Mouse (Mus musculus): ENCODE results near the gene Mgat4a. TPM values are rescaled to one million over a fixed set of nuclear protein-coding genes. Genes with fewer than 3 reads are reported as not detected.

Gene Mgat4a
- polyA plus RNA-seq, 1 experiment from 2014 or later: 50.1 TPM

DNA sequence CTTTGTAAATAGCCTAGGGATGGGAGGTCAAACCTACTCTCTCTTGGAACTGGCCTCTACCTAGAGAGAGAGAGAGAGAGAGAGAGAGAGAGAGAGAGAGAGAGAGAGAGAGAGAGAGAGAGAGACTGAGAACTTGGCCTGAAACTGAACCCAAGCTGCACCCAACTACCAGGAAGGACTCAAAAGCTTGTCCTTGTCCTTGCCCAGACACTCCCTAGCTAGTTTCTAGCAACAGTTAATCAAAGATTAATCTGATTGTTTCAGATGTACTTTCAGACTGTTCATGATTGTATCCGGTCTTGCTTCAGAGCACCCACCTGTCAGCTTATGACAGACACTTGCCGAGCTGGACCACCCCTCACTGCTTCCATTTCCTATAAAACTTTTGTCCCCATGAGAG, 25.5 kb upstream of the Mgat4a start:
- ATAC-seq: peak; percentile 39
- 60% methylated on average over 2 of the region's 2 CpGs for WGBS
- Histone ChIP-seq H3K9me3 (ENCODE audit: control insufficient read depth, low read length) (no peaks in the 10 kb centered on the region), H3K4me1 (ENCODE audit: control insufficient read depth, insufficient read depth, low read length) (no peaks in the 10 kb centered on the region), H3K36me3 (ENCODE audit: control insufficient read depth, insufficient read depth, low read length) (no peaks in the 10 kb centered on the region), H3K27ac (ENCODE audit: low read length) (peak overlapping the region; percentile 68), H3K9ac (ENCODE audit: low read depth, low read length) (no peak overlapping the region), H3K27me3 (replicated peaks; ENCODE audit: control insufficient read depth, insufficient read depth, low read length) (no peaks in the 10 kb centered on the region), H3K4me3 (ENCODE audit: low read length) (no peak overlapping the region), H3K4me2 (ENCODE audit: low read depth, low read length) (no peak overlapping the region)

GRCm38 (mm10) chr1:37565396-37565795, 24.6 kb upstream of the Mgat4a start:
- no peak for ATAC-seq
- Histone ChIP-seq H3K9me3 (ENCODE audit: control insufficient read depth, low read length) (no peaks in the 10 kb centered on the region), H3K4me3 (ENCODE audit: low read length) (no peak overlapping the region), H3K36me3 (ENCODE audit: control insufficient read depth, insufficient read depth, low read length) (no peaks in the 10 kb centered on the region), H3K27me3 (replicated peaks; ENCODE audit: control insufficient read depth, insufficient read depth, low read length) (no peaks in the 10 kb centered on the region), H3K4me1 (ENCODE audit: control insufficient read depth, insufficient read depth, low read length) (no peaks in the 10 kb centered on the region), H3K4me2 (ENCODE audit: low read depth, low read length) (no peak overlapping the region), H3K9ac (ENCODE audit: low read depth, low read length) (no peak overlapping the region), H3K27ac (ENCODE audit: low read length) (no peak overlapping the region)
- 48% methylated on average over 6 of the region's 6 CpGs for WGBS

DNA sequence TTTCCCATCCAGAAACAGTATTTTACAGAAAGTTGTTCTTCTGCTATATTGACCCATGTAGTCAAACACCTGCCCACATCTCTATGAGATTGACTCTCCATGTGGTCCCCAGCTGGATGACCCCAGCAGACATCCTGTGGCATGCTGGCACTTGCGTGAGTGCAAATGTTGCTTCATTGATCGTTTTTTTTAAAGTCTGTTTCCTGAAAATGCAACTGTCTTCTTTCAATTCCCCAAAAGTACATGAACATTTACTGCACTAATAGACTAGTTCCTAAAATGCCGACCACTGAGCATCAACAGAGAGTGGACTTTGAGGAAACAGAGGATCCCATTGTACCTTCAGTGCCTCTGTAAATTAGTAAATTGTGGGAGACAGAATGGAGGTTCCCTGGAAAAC, 21.1 kb upstream of the Mgat4a start:
- Histone ChIP-seq H3K27ac (ENCODE audit: low read length) (no peak overlapping the region), H3K4me2 (ENCODE audit: low read depth, low read length) (no peak overlapping the region), H3K4me3 (ENCODE audit: low read length) (no peak overlapping the region), H3K36me3 (ENCODE audit: control insufficient read depth, insufficient read depth, low read length) (no peaks in the 10 kb centered on the region), H3K4me1 (ENCODE audit: control insufficient read depth, insufficient read depth, low read length) (no peaks in the 10 kb centered on the region), H3K9ac (ENCODE audit: low read depth, low read length) (no peak overlapping the region), H3K27me3 (replicated peaks; ENCODE audit: control insufficient read depth, insufficient read depth, low read length) (no peaks in the 10 kb centered on the region), H3K9me3 (ENCODE audit: control insufficient read depth, low read length) (no peaks in the 10 kb centered on the region)
- WGBS: 81% methylated on average over 3 of the region's 3 CpGs
- no peak for ATAC-seq

DNA sequence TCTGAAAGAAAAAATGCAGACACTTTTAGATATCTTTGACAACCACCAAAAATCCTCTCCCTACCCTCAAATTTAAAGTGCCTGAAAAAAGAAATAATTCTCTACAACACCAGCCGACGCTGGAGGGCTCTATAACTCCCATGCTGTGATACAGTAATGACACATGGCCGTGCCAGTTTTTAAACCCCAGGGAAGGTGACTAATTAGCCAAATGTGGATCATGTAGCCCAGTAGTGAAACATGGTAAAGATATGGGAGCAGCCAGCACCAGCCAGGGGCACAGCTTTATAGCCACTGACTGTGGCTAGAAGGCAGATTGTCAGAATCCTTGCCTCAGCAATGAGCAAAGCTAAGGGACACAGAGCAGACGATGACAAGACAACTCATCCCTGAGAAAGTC, 19.5 kb upstream of the Mgat4a start:
- no peaks in the 10 kb centered on the region for H3K27me3 ChIP-seq (replicated peaks; ENCODE audit: control insufficient read depth, insufficient read depth, low read length)
- no peak for ATAC-seq
- H3K4me2 ChIP-seq (ENCODE audit: low read depth, low read length): no peak overlapping the region
- WGBS: 78% methylated on average over 4 of the region's 4 CpGs
- H3K9me3 ChIP-seq (ENCODE audit: control insufficient read depth, low read length): no peaks in the 10 kb centered on the region
- H3K4me3 ChIP-seq (ENCODE audit: low read length): no peak overlapping the region
- no peaks in the 10 kb centered on the region for H3K36me3 ChIP-seq (ENCODE audit: control insufficient read depth, insufficient read depth, low read length)
- H3K9ac ChIP-seq (ENCODE audit: low read depth, low read length): no peak overlapping the region
- no peaks in the 10 kb centered on the region for H3K4me1 ChIP-seq (ENCODE audit: control insufficient read depth, insufficient read depth, low read length)
- H3K27ac ChIP-seq (ENCODE audit: low read length): no peak overlapping the region

DNA sequence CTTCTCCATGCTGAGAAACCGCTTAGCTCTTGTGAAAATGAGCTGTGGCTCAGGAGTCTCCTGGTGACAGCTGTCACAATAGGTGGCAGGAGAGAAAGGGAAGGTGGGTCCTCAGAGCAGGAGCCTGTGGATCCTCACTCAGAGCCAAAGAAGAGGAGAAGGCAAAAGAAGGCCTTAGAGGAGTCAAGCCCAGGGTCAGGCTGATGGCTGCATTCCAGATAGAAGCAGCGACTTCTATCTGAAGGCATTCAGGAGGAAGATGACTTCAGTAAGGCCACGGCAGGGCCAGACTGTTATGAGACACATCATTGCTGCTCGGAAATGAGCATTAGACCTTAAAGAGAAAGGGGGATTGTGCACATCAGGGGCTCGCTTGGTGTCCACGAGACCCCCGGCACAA, 11.2 kb upstream of the Mgat4a start:
- Histone ChIP-seq H3K4me3 (ENCODE audit: low read length) (no peak overlapping the region), H3K9me3 (ENCODE audit: control insufficient read depth, low read length) (no peaks in the 10 kb centered on the region), H3K27me3 (replicated peaks; ENCODE audit: control insufficient read depth, insufficient read depth, low read length) (no peaks in the 10 kb centered on the region), H3K4me1 (ENCODE audit: control insufficient read depth, insufficient read depth, low read length) (no peaks in the 10 kb centered on the region), H3K36me3 (ENCODE audit: control insufficient read depth, insufficient read depth, low read length) (no peaks in the 10 kb centered on the region), H3K4me2 (ENCODE audit: low read depth, low read length) (no peak overlapping the region), H3K9ac (ENCODE audit: low read depth, low read length) (no peak overlapping the region; the same call in 1 of the 2 replicates), H3K27ac (ENCODE audit: low read length) (no peak overlapping the region)
- WGBS: 74% methylated on average over 7 of the region's 7 CpGs
- no peak for ATAC-seq

DNA sequence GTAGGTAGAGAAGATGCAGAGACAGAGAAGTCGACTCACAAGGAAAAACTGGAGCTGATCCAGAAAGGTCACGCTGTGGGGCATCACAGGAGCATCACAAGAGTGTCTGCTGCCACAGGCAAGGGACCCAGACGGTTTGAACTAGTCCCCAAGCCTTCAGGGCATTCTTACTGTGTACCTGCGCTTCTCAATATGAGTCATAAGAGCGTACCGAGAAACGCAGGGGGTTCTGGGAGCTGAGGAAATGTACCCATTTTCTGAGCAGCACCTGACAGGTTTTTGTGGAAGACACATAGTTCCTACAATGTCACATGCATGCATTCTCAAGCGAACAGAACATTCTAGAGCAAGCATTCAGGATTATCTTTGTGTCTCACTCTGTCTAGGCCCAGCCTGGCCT, 8.7 kb upstream of the Mgat4a start:
- Histone ChIP-seq H3K27me3 (replicated peaks; ENCODE audit: control insufficient read depth, insufficient read depth, low read length) (no peaks in the 10 kb centered on the region), H3K27ac (ENCODE audit: low read length) (no peak overlapping the region), H3K9ac (ENCODE audit: low read depth, low read length) (no peak overlapping the region), H3K4me2 (ENCODE audit: low read depth, low read length) (no peak overlapping the region), H3K9me3 (ENCODE audit: control insufficient read depth, low read length) (no peaks in the 10 kb centered on the region), H3K36me3 (ENCODE audit: control insufficient read depth, insufficient read depth, low read length) (no peaks in the 10 kb centered on the region), H3K4me1 (ENCODE audit: control insufficient read depth, insufficient read depth, low read length) (peaks cover 2% of the 10 kb centered on the region; the same call in 1 of the 2 replicates), H3K4me3 (ENCODE audit: low read length) (no peak overlapping the region)
- no peak for ATAC-seq
- 87% methylated on average over 8 of the region's 8 CpGs for WGBS

DNA sequence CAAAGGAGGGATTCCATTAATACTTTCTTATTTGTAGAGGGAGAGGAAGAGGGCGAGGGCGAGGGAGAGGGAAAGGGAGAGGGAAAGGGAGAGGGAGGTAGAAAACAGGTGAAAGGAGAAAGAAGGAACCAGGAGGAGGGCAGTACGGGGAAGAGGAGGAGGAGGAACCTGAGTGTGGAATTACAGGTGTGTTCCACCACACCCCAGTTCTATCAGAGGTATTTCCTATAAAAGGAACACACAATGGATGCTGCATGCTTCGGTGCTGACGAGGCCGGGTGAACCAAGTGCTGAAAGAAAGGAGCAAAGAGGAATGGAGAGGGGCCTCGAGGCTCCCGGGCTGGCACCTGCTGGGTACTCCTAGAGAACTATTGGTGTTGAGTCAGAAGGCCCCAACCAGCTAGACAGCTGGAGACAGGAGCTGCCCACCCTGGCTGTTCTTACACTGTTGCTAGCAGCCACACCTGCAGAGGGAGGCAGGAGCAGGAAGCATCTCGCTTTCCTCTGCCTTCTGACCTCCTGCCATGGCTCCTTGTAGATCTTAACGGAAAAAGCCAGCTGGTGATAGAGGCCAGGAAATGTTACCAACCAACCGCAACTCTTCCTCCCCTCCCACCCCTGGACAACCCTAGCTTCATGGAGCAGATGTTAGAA, 5.7 kb upstream of the Mgat4a start:
- 77% methylated on average over 11 of the region's 11 CpGs for WGBS
- H3K27ac ChIP-seq (ENCODE audit: low read length): no peak overlapping the region
- ATAC-seq: peak; percentile 39; the same call in 1 of the 2 replicates

DNA sequence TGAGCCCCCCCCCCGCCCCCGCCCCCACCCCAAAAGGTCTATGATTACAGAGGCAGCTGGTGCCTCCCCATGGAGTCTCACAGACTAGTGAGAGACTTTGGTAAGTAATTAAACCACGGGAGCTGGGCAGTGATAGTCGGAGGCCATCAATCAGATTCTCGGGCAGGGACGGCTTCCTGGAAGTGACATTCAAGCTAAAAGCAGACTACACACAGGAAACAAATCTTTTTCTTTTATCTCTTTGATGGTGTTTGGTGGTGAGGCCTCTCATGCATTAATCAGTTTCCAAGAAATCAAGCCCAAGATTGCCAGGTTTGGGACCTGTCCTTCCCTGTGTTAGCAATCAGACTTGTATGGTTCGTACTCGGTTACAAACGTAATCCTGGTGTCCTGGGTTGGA, 3.4 kb upstream of the Mgat4a start:
- no peak overlapping the region for H3K4me3 ChIP-seq (ENCODE audit: low read length)

More for the DNA sequence above, 5.7 kb upstream of the Mgat4a start:
- peaks cover 8% of the 10 kb centered on the region; the same call in 1 of the 2 replicates for H3K4me1 ChIP-seq (ENCODE audit: control insufficient read depth, insufficient read depth, low read length)
- no peak overlapping the region for H3K4me3 ChIP-seq (ENCODE audit: low read length)
- no peaks in the 10 kb centered on the region for H3K9me3 ChIP-seq (ENCODE audit: control insufficient read depth, low read length)
- H3K9ac ChIP-seq (ENCODE audit: low read depth, low read length): no peak overlapping the region
- H3K4me2 ChIP-seq (ENCODE audit: low read depth, low read length): no peak overlapping the region
- H3K27me3 ChIP-seq (replicated peaks; ENCODE audit: control insufficient read depth, insufficient read depth, low read length): no peaks in the 10 kb centered on the region
- H3K36me3 ChIP-seq (ENCODE audit: control insufficient read depth, insufficient read depth, low read length): no peaks in the 10 kb centered on the region

GRCm38 (mm10) chr1:37543057-37543456, 2.2 kb upstream of the Mgat4a start:
- peaks cover 11% of the 10 kb centered on the region; the same call in 1 of the 2 replicates for H3K4me1 ChIP-seq (ENCODE audit: control insufficient read depth, insufficient read depth, low read length)
- H3K9ac ChIP-seq (ENCODE audit: low read depth, low read length): no peak overlapping the region
- H3K27me3 ChIP-seq (replicated peaks; ENCODE audit: control insufficient read depth, insufficient read depth, low read length): no peaks in the 10 kb centered on the region
- H3K4me3 ChIP-seq (ENCODE audit: low read length): no peak overlapping the region
- no peaks in the 10 kb centered on the region for H3K36me3 ChIP-seq (ENCODE audit: control insufficient read depth, insufficient read depth, low read length)
- H3K27ac ChIP-seq (ENCODE audit: low read length): no peak overlapping the region
- WGBS: 33% methylated on average over 1 of the region's 1 CpGs
- H3K9me3 ChIP-seq (ENCODE audit: control insufficient read depth, low read length): no peaks in the 10 kb centered on the region
- H3K4me2 ChIP-seq (ENCODE audit: low read depth, low read length): no peak overlapping the region
- ATAC-seq: no peak

More for the DNA sequence above, 3.4 kb upstream of the Mgat4a start:
- Histone ChIP-seq H3K9me3 (ENCODE audit: control insufficient read depth, low read length) (no peaks in the 10 kb centered on the region), H3K9ac (ENCODE audit: low read depth, low read length) (no peak overlapping the region), H3K4me1 (ENCODE audit: control insufficient read depth, insufficient read depth, low read length) (peaks cover 11% of the 10 kb centered on the region; the same call in 1 of the 2 replicates), H3K27ac (ENCODE audit: low read length) (no peak overlapping the region), H3K27me3 (replicated peaks; ENCODE audit: control insufficient read depth, insufficient read depth, low read length) (no peaks in the 10 kb centered on the region), H3K4me2 (ENCODE audit: low read depth, low read length) (no peak overlapping the region), H3K36me3 (ENCODE audit: control insufficient read depth, insufficient read depth, low read length) (no peaks in the 10 kb centered on the region)
- ATAC-seq: no peak
- WGBS: 25% methylated on average over 9 of the region's 9 CpGs
